In genomic region chr1:180707368-180707767, GRCm38 (mm10) we compare ENCODE assay signal across 25 mouse cellular contexts. TPM values are rescaled to one million over a fixed set of nuclear protein-coding genes. Genes with fewer than 3 reads are reported as not detected.
DNase-seq lines count a peak whose midpoint lies in the region; ATAC-seq and TF ChIP-seq lines count a peak whose summit lies in the region.
"Had no signal": no experiment of that assay in that cellular context is flagged by ENCODE, and none has a peak within 500 bp of the region (broad histone marks: within the 10 kb centered on the region; RNA-seq: fewer than 3 reads in every experiment).

No protein-coding gene starts in this region.

- no peak for TF ChIP-seq CTCF in lung, embryonic 14.5 days (IDR thresholded peaks at IDR 0.05; ENCODE audit: low read depth)

- H3K27me3 ChIP-seq in lung, embryonic 14.5 days (ENCODE audit: insufficient read depth, low read length), result no peaks in the 10 kb centered on the region
- H3K27me3 ChIP-seq: embryonic facial prominence, embryonic 15.5 days; heart, embryonic 15.5 days; hindbrain, embryonic 13.5 days had no signal

- H3K4me1 ChIP-seq in lung, embryonic 14.5 days (ENCODE audit: insufficient read depth), result 0 out of 2 replicates have a peak, but pooled peaks cover 5% of the 10 kb centered on the region
- H3K4me1 ChIP-seq: embryonic facial prominence, embryonic 15.5 days; hindbrain, embryonic 13.5 days had no signal

- no peak overlapping the region for H3K9ac ChIP-seq in lung, embryonic 14.5 days
- H3K9ac ChIP-seq: embryonic facial prominence, embryonic 15.5 days; heart, embryonic 15.5 days; hindbrain, embryonic 13.5 days had no signal

- peak; percentile 12 for DNase-seq in kidney, postnatal 14 days
- no peak for DNase-seq in kidney, adult 9 months
- peak; percentile 4 for DNase-seq in lung, embryonic 14.5 days
- no peak for DNase-seq in lung, postnatal 10 days
- no peak for DNase-seq in layer of hippocampus, postnatal 36 days
- DNase-seq: adrenal gland, postnatal 10 days; cerebellum, adult 11 months; cerebellum, adult 8-10 months; cerebellum, postnatal 14 days; embryo, embryonic 11 days; gastrocnemius, adult 2 months; gastrocnemius, postnatal 25 days; heart, adult 18-20 months; heart, postnatal 14 days had no signal

- no peak for ATAC-seq in lung, embryonic 14.5 days (ENCODE audit: insufficient read depth)
- peak; percentile 66 for ATAC-seq in megakaryocyte, adult 5-6 weeks (ENCODE audit: poor library complexity, severe bottlenecking)
- ATAC-seq: forebrain, embryonic 14.5 days had no signal

- H3K9me3 ChIP-seq in lung, embryonic 14.5 days (ENCODE audit: low read depth, low read length), result no peaks in the 10 kb centered on the region
- H3K9me3 ChIP-seq: embryonic facial prominence, embryonic 15.5 days; forebrain, embryonic 10.5 days; G1E; heart, embryonic 15.5 days; hindbrain, embryonic 13.5 days had no signal

- 29% methylated on average over 3 of the region's 3 CpGs for WGBS in lung, embryonic 14.5 days

- no peak overlapping the region for H3K4me3 ChIP-seq in lung, embryonic 14.5 days (ENCODE audit: low read depth, low read length)
- H3K4me3 ChIP-seq: embryonic facial prominence, embryonic 15.5 days; erythroblast, embryonic 14.5 days; forebrain, embryonic 10.5 days; gastrocnemius, adult 2 months; heart, embryonic 15.5 days; hindbrain, embryonic 13.5 days had no signal

- H3K4me2 ChIP-seq in lung, embryonic 14.5 days, result no peak overlapping the region
- H3K4me2 ChIP-seq: embryonic facial prominence, embryonic 15.5 days; heart, embryonic 11.5 days; heart, embryonic 15.5 days; hindbrain, embryonic 13.5 days had no signal

- H3K27ac ChIP-seq in lung, embryonic 14.5 days (ENCODE audit: low read depth), result no peak overlapping the region
- H3K27ac ChIP-seq: embryonic facial prominence, embryonic 15.5 days; forebrain, embryonic 10.5 days; gastrocnemius, adult 2 months; heart, embryonic 15.5 days; hindbrain, embryonic 13.5 days had no signal

- H3K36me3 ChIP-seq in lung, embryonic 14.5 days (ENCODE audit: insufficient read depth), result no peaks in the 10 kb centered on the region
- H3K36me3 ChIP-seq: embryonic facial prominence, embryonic 15.5 days; forebrain, embryonic 10.5 days; G1E; heart, embryonic 15.5 days; hindbrain, embryonic 13.5 days had no signal

RNA-seq across cellular contexts. Expression of gene Mixl1, which starts 10.5 kb away (rescaled TPM):
- polyA plus RNA-seq in lung, embryonic 14.5 days (2014; fragmentation: Nextera tagmentation; extraction: Ambion mirVana), result 0.33 and 0.45 TPM in 2 replicates
- not detected in 2 replicates for total RNA-seq in megakaryocyte, adult 5-6 weeks (2015)
- not detected in 2 replicates for total RNA-seq in megakaryocyte, adult 5-6 weeks (2017)
- total RNA-seq in layer of hippocampus, postnatal 36 days (2021), result not detected
- total RNA-seq: adrenal gland, postnatal 10 days; common myeloid progenitor, adult 5-6 weeks; gastrocnemius, adult 2 months; gastrocnemius, postnatal 25 days; heart, adult 18-20 months; heart, postnatal 14 days; hematopoietic stem cell, adult 5-6 weeks had no signal
- polyA plus RNA-seq: erythroblast, embryonic 14.5 days; G1E; heart, embryonic 15.5 days; hindbrain, embryonic 13.5 days had no signal

RNA-seq across cellular contexts. Expression of gene Acbd3, which starts 18.5 kb away (rescaled TPM):
- polyA plus RNA-seq in lung, embryonic 14.5 days (2014; fragmentation: Nextera tagmentation; extraction: Ambion mirVana), result 26.3 and 27.0 TPM in 2 replicates
- 25.2 and 27.1 TPM in 2 replicates for total RNA-seq in megakaryocyte, adult 5-6 weeks (2015)
- 49.8 and 52.4 TPM in 2 replicates for total RNA-seq in megakaryocyte, adult 5-6 weeks (2017)
- 10 to 100 TPM; 34.6 to 35.3 TPM for total RNA-seq in layer of hippocampus, postnatal 36 days (2021)

Comparison
In these comparisons a context has a peak if more than half of its experiments do, and no peak if none do; other contexts are left out.
1. DNase-seq: peak in kidney, postnatal 14 days (single experiment) and lung, embryonic 14.5 days (single experiment); none in kidney, adult 9 months (single experiment), lung, postnatal 10 days (single experiment) and layer of hippocampus, postnatal 36 days (0 of 2).